Mouse (Mus musculus): ENCODE measurements around the gene Nol9.

GRCm38 (mm10) chr4:152029997-152030396 is 9.1 kb upstream of the Nol9 start:
- TF ChIP-seq CTCF (IDR thresholded peaks at IDR 0.05; ENCODE audit: borderline replicate concordance, insufficient read depth, low read length), result no peak
- TF ChIP-seq POLR2A (IDR thresholded peaks at IDR 0.05; ENCODE audit: low read depth, low read length), result no peak

All from embryonic fibroblast, embryonic 13.5 days (primary cell).